Mouse (Mus musculus) embryonic facial prominence, embryonic 13.5 days (tissue): ENCODE data around the gene Tbc1d19. TPM values are rescaled to one million over a fixed set of nuclear protein-coding genes. Genes with fewer than 3 reads are reported as not detected.

Source experiments
- ATAC-seq: fragments of 200-750 bp; cut with Nextera tagmentation; 2 replicates; pipeline ENCODE4 v1.8.0; 2017; ENCODE audit warnings: low read depth; ENCODE audit not compliant: insufficient number of reproducible peaks, insufficient read depth, low FRiP score, low TSS enrichment
- H3K27ac ChIP-seq: fragments of 300-500 bp; sonication (generic); 2 replicates; pipeline ENCODE4 v1.5.1; 2015; ENCODE audit warnings: moderate library complexity, mild to moderate bottlenecking, inconsistent platforms
- H3K27me3 ChIP-seq: fragments of 300-500 bp; sonication (generic); 2 replicates; pipeline ENCODE4 v1.6.1; 2015; ENCODE audit warnings: mild to moderate bottlenecking, inconsistent platforms
- H3K36me3 ChIP-seq: fragments of 300-500 bp; sonication (generic); 2 replicates; pipeline ENCODE4 v1.6.1; 2015; ENCODE audit warnings: mild to moderate bottlenecking, inconsistent platforms
- H3K4me1 ChIP-seq: fragments of 300-500 bp; sonication (generic); 2 replicates; pipeline ENCODE4 v1.6.1; 2015; ENCODE audit warnings: inconsistent platforms
- H3K4me2 ChIP-seq: fragments of 300-500 bp; sonication (generic); 2 replicates; pipeline ENCODE4 v1.6.1; 2015; ENCODE audit warnings: moderate library complexity, mild to moderate bottlenecking, inconsistent platforms
- H3K4me3 ChIP-seq: fragments of 300-500 bp; sonication (generic); 2 replicates; pipeline ENCODE4 v1.5.1; 2015; ENCODE audit warnings: mild to moderate bottlenecking, inconsistent platforms
- H3K9ac ChIP-seq: fragments of 300-500 bp; sonication (generic); 2 replicates; pipeline ENCODE4 v1.6.1; 2015; ENCODE audit warnings: mild to moderate bottlenecking, inconsistent platforms
- H3K9me3 ChIP-seq: fragments of 300-500 bp; sonication (generic); 2 replicates; pipeline ENCODE4 v1.6.1; 2016; ENCODE audit warnings: inconsistent platforms
- WGBS: fragments of 180-500 bp; shearing (Covaris S2); methylation state at CpG from one replicate; pipeline ENCODE4 v1.1.7; 2015; ENCODE audit warnings: mixed read lengths; 5-methylcytosine and 5-hydroxymethylcytosine counted together
- polyA plus RNA-seq: library from polyadenylated mRNA; unstranded; fragments of >200 nt; fragmentation: Nextera tagmentation; extraction: Ambion mirVana; gene quantifications from 2 replicates; pipeline ENCODE4 v1.2.1, GENCODE M21; 2015

The Tbc1d19 gene
- polyA plus RNA-seq, 1 experiment from 2014 or later: 51.5 TPM

- H3K9ac ChIP-seq: no peak overlapping the region
- no peak overlapping the region for H3K27ac ChIP-seq
- no peaks in the 10 kb centered on the region for H3K27me3 ChIP-seq
- no peak for ATAC-seq
- peaks cover 15% of the 10 kb centered on the region for H3K36me3 ChIP-seq
- no peaks in the 10 kb centered on the region for H3K4me1 ChIP-seq
- 90% methylated on average over 5 of the region's 5 CpGs for WGBS
- H3K9me3 ChIP-seq: no peaks in the 10 kb centered on the region
- no peak overlapping the region for H3K4me3 ChIP-seq
- no peak overlapping the region for H3K4me2 ChIP-seq
Observed at GRCm38 (mm10) chr5:53852574-53852973, 43.2 kb downstream of the Tbc1d19 start.

- no peaks in the 10 kb centered on the region for H3K4me1 ChIP-seq
- no peak overlapping the region for H3K9ac ChIP-seq
- H3K4me3 ChIP-seq: no peak overlapping the region
- ATAC-seq: no peak
- no peaks in the 10 kb centered on the region for H3K9me3 ChIP-seq
- 75% methylated on average over 6 of the region's 6 CpGs for WGBS
- no peak overlapping the region for H3K27ac ChIP-seq
- H3K36me3 ChIP-seq: peaks cover 20% of the 10 kb centered on the region
- H3K4me2 ChIP-seq: no peak overlapping the region
- no peaks in the 10 kb centered on the region for H3K27me3 ChIP-seq
Observed at GRCm38 (mm10) chr5:53854561-53854960, 45.2 kb downstream of the Tbc1d19 start.

GRCm38 (mm10) chr5:53856011-53856410 lies 46.6 kb downstream of the Tbc1d19 start:
- 83% methylated on average over 6 of the region's 6 CpGs for WGBS

GRCm38 (mm10) chr5:53865146-53865545 lies 55.7 kb downstream of the Tbc1d19 start:
- H3K4me1 ChIP-seq: no peaks in the 10 kb centered on the region
- H3K27ac ChIP-seq: no peak overlapping the region
- no peak overlapping the region for H3K4me2 ChIP-seq
- no peaks in the 10 kb centered on the region for H3K27me3 ChIP-seq
- peaks cover 10% of the 10 kb centered on the region; the same call in 1 of the 2 replicates for H3K36me3 ChIP-seq
- WGBS: 84% methylated on average over 5 of the region's 5 CpGs
- H3K4me3 ChIP-seq: no peak overlapping the region
- no peaks in the 10 kb centered on the region for H3K9me3 ChIP-seq
- no peak overlapping the region for H3K9ac ChIP-seq
- ATAC-seq: no peak

More at GRCm38 (mm10) chr5:53856011-53856410, 46.6 kb downstream of the Tbc1d19 start:
- no peaks in the 10 kb centered on the region for H3K27me3 ChIP-seq
- H3K9ac ChIP-seq: no peak overlapping the region
- H3K4me3 ChIP-seq: no peak overlapping the region
- no peak overlapping the region for H3K27ac ChIP-seq
- H3K36me3 ChIP-seq: peaks cover 19% of the 10 kb centered on the region
- no peaks in the 10 kb centered on the region for H3K9me3 ChIP-seq
- no peak for ATAC-seq
- H3K4me2 ChIP-seq: no peak overlapping the region
- no peaks in the 10 kb centered on the region for H3K4me1 ChIP-seq

- no peak overlapping the region for H3K27ac ChIP-seq
- H3K4me3 ChIP-seq: no peak overlapping the region
- no peak overlapping the region for H3K9ac ChIP-seq
- 71% methylated on average over 6 of the region's 6 CpGs for WGBS
- H3K4me2 ChIP-seq: no peak overlapping the region
- no peaks in the 10 kb centered on the region for H3K27me3 ChIP-seq
- no peaks in the 10 kb centered on the region for H3K4me1 ChIP-seq
- ATAC-seq: no peak
- no peaks in the 10 kb centered on the region for H3K9me3 ChIP-seq
- H3K36me3 ChIP-seq: peaks cover 7% of the 10 kb centered on the region; the same call in 1 of the 2 replicates
Observed at GRCm38 (mm10) chr5:53865991-53866390, 56.6 kb downstream of the Tbc1d19 start.

GRCm38 (mm10) chr5:53871665-53872312 lies 62.4 kb downstream of the Tbc1d19 start:
- Histone ChIP-seq H3K4me2 (no peak overlapping the region), H3K4me1 (no peaks in the 10 kb centered on the region), H3K27me3 (no peaks in the 10 kb centered on the region), H3K4me3 (no peak overlapping the region), H3K9ac (no peak overlapping the region), H3K27ac (no peak overlapping the region), H3K9me3 (no peaks in the 10 kb centered on the region), H3K36me3 (peaks cover 12% of the 10 kb centered on the region)
- no peak for ATAC-seq
- 27% methylated on average over 6 of the region's 6 CpGs for WGBS

- no peak overlapping the region for H3K4me2 ChIP-seq
Observed at GRCm38 (mm10) chr5:53874966-53875365, 65.6 kb downstream of the Tbc1d19 start.

GRCm38 (mm10) chr5:53880724-53881123 lies 71.3 kb downstream of the Tbc1d19 start:
- Histone ChIP-seq H3K4me2 (no peak overlapping the region), H3K36me3 (peaks cover 12% of the 10 kb centered on the region), H3K27me3 (no peaks in the 10 kb centered on the region), H3K4me3 (no peak overlapping the region), H3K27ac (no peak overlapping the region), H3K9ac (no peak overlapping the region), H3K9me3 (no peaks in the 10 kb centered on the region), H3K4me1 (no peaks in the 10 kb centered on the region)
- WGBS: 53% methylated on average over 4 of the region's 4 CpGs
- ATAC-seq: no peak

More at GRCm38 (mm10) chr5:53874966-53875365, 65.6 kb downstream of the Tbc1d19 start:
- no peaks in the 10 kb centered on the region for H3K9me3 ChIP-seq
- WGBS: 93% methylated on average over 3 of the region's 3 CpGs
- H3K4me1 ChIP-seq: no peaks in the 10 kb centered on the region
- no peaks in the 10 kb centered on the region for H3K27me3 ChIP-seq
- H3K4me3 ChIP-seq: no peak overlapping the region
- H3K27ac ChIP-seq: no peak overlapping the region
- H3K36me3 ChIP-seq: peaks cover 12% of the 10 kb centered on the region
- no peak overlapping the region for H3K9ac ChIP-seq
- no peak for ATAC-seq

- no peaks in the 10 kb centered on the region for H3K9me3 ChIP-seq
- H3K27ac ChIP-seq: no peak overlapping the region
- no peaks in the 10 kb centered on the region for H3K4me1 ChIP-seq
- H3K27me3 ChIP-seq: no peaks in the 10 kb centered on the region
- no peak overlapping the region for H3K4me3 ChIP-seq
- peaks cover 9% of the 10 kb centered on the region; the same call in 1 of the 2 replicates for H3K36me3 ChIP-seq
- no peak overlapping the region for H3K9ac ChIP-seq
- WGBS: 83% methylated on average over 4 of the region's 4 CpGs
- no peak overlapping the region for H3K4me2 ChIP-seq
- ATAC-seq: no peak
Observed at GRCm38 (mm10) chr5:53881381-53881990, 72.1 kb downstream of the Tbc1d19 start.

GRCm38 (mm10) chr5:53901406-53901805 lies 92.0 kb downstream of the Tbc1d19 start:
- ATAC-seq: no peak
- Histone ChIP-seq H3K4me2 (no peak overlapping the region), H3K9ac (no peak overlapping the region), H3K4me3 (no peak overlapping the region), H3K9me3 (no peaks in the 10 kb centered on the region), H3K4me1 (no peaks in the 10 kb centered on the region), H3K36me3 (peaks cover 24% of the 10 kb centered on the region), H3K27me3 (no peaks in the 10 kb centered on the region), H3K27ac (no peak overlapping the region)
- WGBS: 64% methylated on average over 9 of the region's 9 CpGs

GRCm38 (mm10) chr5:53902757-53903156 lies 93.4 kb downstream of the Tbc1d19 start:
- no peak overlapping the region for H3K4me2 ChIP-seq
- H3K4me3 ChIP-seq: no peak overlapping the region
- ATAC-seq: no peak
- no peaks in the 10 kb centered on the region for H3K9me3 ChIP-seq
- no peak overlapping the region for H3K27ac ChIP-seq
- WGBS: 87% methylated on average over 3 of the region's 3 CpGs
- H3K4me1 ChIP-seq: no peaks in the 10 kb centered on the region
- no peak overlapping the region for H3K9ac ChIP-seq
- no peaks in the 10 kb centered on the region for H3K27me3 ChIP-seq
- peaks cover 28% of the 10 kb centered on the region for H3K36me3 ChIP-seq

- Histone ChIP-seq H3K9me3 (peaks cover 5% of the 10 kb centered on the region; the same call in 1 of the 2 replicates), H3K27ac (no peak overlapping the region), H3K9ac (no peak overlapping the region), H3K36me3 (peaks cover 20% of the 10 kb centered on the region), H3K4me3 (no peak overlapping the region), H3K4me1 (no peaks in the 10 kb centered on the region), H3K4me2 (no peak overlapping the region), H3K27me3 (no peaks in the 10 kb centered on the region)
- WGBS: 91% methylated on average over 3 of the region's 3 CpGs
- no peak for ATAC-seq
Observed at GRCm38 (mm10) chr5:53909201-53909600, 99.8 kb downstream of the Tbc1d19 start.
